Mouse (Mus musculus): ENCODE data around the gene Zfp712. TPM values are rescaled to one million over a fixed set of nuclear protein-coding genes. Genes with fewer than 3 reads are reported as not detected.

Gene Zfp712
- 1 to 10 TPM; 1.1 to 1.2 TPM for total RNA-seq (2021)
- long read RNA-seq, experiment 1, partial matches to known transcripts = 0 of 2 reads
- long read RNA-seq, experiment 1, other reads (novel, unspliced or antisense) = 0 of 2 reads
- long read RNA-seq, experiment 2 = 0 reads

DNA sequence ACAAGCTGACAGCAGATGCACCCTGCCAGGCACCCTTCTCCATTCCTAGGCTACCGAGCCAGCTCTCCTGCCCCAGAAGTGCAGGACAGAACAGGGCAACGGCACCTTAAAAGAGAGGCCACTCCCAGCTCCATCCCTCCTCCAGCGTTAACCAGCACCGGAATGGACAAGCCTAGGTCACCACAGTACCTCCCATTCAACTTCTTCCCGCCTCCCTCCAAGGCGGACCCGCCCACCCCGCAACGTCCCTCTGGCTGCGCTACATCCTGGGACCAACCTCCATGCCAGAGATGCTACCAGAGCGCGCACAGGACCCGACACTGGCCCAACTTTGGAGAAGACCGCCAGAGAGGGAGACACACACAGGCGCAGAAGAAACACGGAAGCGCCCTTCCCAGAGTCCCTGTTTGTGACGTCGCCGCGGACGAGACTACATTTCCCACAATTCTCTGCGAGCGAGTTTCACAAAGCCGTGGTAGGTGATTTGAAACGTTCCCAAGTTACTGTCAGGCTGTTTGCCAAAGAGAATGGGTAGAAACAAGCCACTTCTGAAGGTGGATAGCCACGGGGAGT is at the start of gene Zfp712:
TSS of gene Zfp712 (minus strand) at position 385 of the 573 bp plus-strand sequence.
- peak; percentile 93 for DNase-seq
- no peak for TF ChIP-seq CTCF (IDR thresholded peaks at IDR 0.05)
- peak within 1 kb of the TSS; percentile 94 for H3K27ac ChIP-seq
- intact Hi-C loops (cut with DNase I) = loop anchor here (1.0 to 2.0 kb wide), 2 partner anchors 20 to 48 kb away; partner anchors contain the start of gene Gm28557
- H3K4me3 ChIP-seq = peak within 1 kb of the TSS; percentile 79

GRCm38 (mm10) chr13:67108821-67109206 is 47.8 kb upstream of the Zfp712 start:
- DNase-seq = peak; percentile 41
- H3K27ac ChIP-seq = peak overlapping the region; percentile 95
- intact Hi-C loops (cut with DNase I) = loop anchor here (1.0 to 2.0 kb wide), 3 partner anchors 19 to 48 kb away; partner anchors contain the start of gene Zfp712

DNA sequence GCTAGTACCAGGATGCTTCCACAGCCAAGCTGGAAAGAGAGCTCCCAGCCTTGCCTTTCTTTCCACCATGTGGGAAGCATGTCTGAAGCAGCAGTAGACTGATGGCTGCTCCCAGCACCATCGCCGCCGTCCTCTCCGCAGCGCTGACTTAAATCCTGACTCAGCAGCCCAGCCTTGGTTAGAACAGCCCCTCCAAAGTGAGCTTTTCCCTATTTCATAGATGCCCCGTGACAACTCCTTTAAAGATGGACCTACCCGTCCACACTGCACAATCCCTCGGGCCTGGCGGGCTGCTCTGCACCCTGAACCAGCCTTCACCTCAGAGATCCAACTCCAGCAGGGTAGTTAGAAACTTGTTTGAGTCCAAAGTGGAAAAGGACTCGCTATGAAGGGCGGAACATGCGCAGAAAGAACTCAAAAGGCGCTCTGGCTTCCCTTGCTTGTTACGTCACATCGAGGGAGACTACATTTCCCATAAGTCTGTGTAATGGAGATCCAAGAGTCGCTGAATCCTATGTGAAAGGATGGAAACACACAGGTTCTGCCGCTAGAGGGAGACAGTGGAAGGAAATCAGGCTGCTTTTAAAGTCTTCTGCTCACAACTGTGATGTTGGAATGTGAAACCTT is 47.3 kb upstream of the Zfp712 start, which contains the start of gene Gm28557:
TSS of gene Gm28557 (minus strand) at position 411 of the 627 bp plus-strand sequence.
- peak; percentile 90 for TF ChIP-seq CTCF (IDR thresholded peaks at IDR 0.05)
- Histone ChIP-seq H3K27ac (peak within 1 kb of the TSS; percentile 95), H3K4me3 (peak within 1 kb of the TSS; percentile 82)
- intact Hi-C loops (cut with DNase I) = loop anchor here (1.0 to 2.0 kb wide), 3 partner anchors 20 to 48 kb away; partner anchors contain the start of gene Zfp712
- DNase-seq = peak; percentile 88

More at GRCm38 (mm10) chr13:67108821-67109206, 47.8 kb upstream of the Zfp712 start:
- peak overlapping the region; percentile 82 for H3K4me3 ChIP-seq
- TF ChIP-seq CTCF (IDR thresholded peaks at IDR 0.05) = peak; percentile 24; the same call in 1 of the 2 replicates

DNA sequence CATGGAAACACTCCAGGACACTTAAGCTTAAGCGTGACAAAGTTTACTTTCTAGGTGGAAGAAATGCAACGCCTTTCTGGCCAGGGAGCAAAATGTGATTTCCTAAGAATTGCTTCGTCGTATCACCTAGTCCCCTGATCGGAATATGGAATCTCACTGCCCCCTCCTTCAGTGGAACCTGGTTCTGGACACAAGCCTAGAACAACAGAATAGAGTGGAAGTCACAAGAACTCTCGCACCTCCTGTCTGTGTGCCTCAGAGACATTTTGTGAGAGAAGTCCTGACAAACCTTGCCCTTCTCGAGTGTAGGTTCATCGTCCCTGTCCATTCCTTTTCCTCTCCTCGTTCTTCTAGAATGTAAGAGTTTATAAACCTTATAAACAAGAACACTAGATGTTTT is 46.7 kb upstream of the Zfp712 start:
- Histone ChIP-seq H3K27ac (peak overlapping the region; percentile 95), H3K4me3 (peak overlapping the region; percentile 82)
- no peak for DNase-seq
- intact Hi-C loops (cut with DNase I) = loop anchor here (1.0 to 2.0 kb wide), 3 partner anchors 21 to 47 kb away; partner anchors contain the start of gene Zfp712
- TF ChIP-seq CTCF (IDR thresholded peaks at IDR 0.05) = no peak

GRCm38 (mm10) chr13:67097876-67098275 is 36.9 kb upstream of the Zfp712 start, which contains the start of gene Zfp708:
TSS of gene Zfp708 (minus strand) at chr13:67097976.
- TF ChIP-seq CTCF (IDR thresholded peaks at IDR 0.05) = no peak
- no peak within 1 kb of the TSS for H3K4me3 ChIP-seq
- intact Hi-C loops (cut with DNase I) = no loop called here
- no peak within 1 kb of the TSS for H3K27ac ChIP-seq
- DNase-seq = no peak

DNA sequence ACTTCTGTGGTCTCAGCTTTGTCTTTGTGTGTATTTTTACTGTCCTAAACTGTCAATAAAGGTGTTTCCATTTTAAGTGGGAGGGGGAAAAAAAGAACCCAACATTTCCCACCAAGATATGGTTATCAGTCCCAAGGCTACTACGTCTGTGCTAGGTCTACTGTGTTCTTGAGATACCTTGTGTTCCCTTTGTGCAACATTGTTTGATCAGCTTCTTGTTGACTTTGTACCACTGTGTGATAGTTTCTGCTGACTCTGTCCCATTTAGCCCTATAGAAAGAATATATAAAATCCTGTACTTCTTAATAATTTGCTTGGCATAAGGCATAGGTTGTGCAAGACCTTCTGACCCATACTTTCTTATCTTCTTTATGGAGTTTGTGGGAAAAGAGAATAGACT is 29.2 kb upstream of the Zfp712 start:
- no peak overlapping the region for H3K27ac ChIP-seq
- intact Hi-C loops (cut with DNase I) = no loop called here
- TF ChIP-seq CTCF (IDR thresholded peaks at IDR 0.05) = no peak
- no peak for DNase-seq
- H3K4me3 ChIP-seq = no peak overlapping the region

DNA sequence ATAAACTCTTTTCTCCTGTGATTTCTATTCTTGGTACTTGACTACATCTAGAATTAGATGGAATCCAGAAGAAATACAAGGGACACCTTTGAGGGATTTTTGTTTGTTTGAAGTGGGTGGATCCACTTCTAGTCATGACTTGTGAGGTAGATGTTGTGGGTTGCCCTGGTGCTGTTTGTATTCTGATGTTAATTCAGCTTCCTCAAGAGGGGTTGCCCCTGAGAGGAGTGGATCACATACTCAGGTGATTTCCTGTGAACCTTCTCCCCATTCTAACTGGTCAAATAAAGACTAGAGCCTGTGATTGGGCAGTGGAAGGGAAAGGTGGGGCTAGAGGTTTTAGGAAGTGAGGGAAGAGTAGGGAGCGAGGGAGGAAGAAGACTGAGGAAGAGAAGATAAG is 21.0 kb upstream of the Zfp712 start:
- TF ChIP-seq CTCF (IDR thresholded peaks at IDR 0.05) = no peak
- H3K4me3 ChIP-seq = peak overlapping the region; percentile 80
- peak overlapping the region; percentile 96 for H3K27ac ChIP-seq
- DNase-seq = no peak
- intact Hi-C loops (cut with DNase I) = loop anchor here (1.0 to 10.0 kb wide), 4 partner anchors 21 to 177 kb away; partner anchors contain the start of genes Gm10767, Gm28557 and Zfp712

DNA sequence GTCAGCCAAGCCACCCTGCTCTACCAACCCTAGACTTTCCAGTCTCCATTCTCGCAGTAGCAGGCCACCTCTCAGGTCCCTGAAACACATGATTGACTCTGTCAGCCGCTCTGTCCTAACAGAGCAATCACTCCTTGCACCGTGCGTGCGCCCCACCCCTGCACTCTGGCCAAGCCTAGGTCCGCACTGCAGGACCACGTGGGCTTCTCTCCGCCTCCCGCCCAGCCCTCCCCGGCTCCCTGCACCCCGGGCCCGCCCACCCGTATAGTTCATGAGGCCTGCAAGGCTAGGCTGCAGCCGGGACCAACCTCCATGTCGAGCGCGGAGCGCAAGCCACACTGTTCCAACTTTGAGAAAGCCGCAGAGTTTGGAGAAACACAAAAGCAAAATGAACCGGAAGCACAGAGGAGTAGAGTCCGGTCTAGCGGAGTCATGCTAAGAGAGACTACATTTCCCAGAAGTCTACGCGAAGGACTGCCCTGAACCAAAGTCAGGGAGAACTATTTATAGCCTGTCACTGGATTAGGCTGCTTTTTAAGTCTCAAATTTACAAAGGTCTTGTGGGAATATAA is 20.3 kb upstream of the Zfp712 start:
- peak; percentile 90 for DNase-seq
- Histone ChIP-seq H3K27ac (peak overlapping the region; percentile 96), H3K4me3 (peak overlapping the region; percentile 80)
- TF ChIP-seq CTCF (IDR thresholded peaks at IDR 0.05) = no peak
- intact Hi-C loops (cut with DNase I) = loop anchor here (1.0 to 10.0 kb wide), 4 partner anchors 20 to 176 kb away; partner anchors contain the start of genes Gm10767, Gm28557 and Zfp712

GRCm38 (mm10) chr13:67077244-67077643 is 16.3 kb upstream of the Zfp712 start:
- no peak for TF ChIP-seq CTCF (IDR thresholded peaks at IDR 0.05)
- no peak overlapping the region for H3K4me3 ChIP-seq
- DNase-seq = no peak
- intact Hi-C loops (cut with DNase I) = no loop called here
- no peak overlapping the region for H3K27ac ChIP-seq

- Histone ChIP-seq H3K4me3 (no peak overlapping the region), H3K27ac (no peak overlapping the region)
- intact Hi-C loops (cut with DNase I) = no loop called here
- TF ChIP-seq CTCF (IDR thresholded peaks at IDR 0.05) = no peak
- DNase-seq = no peak
Observed at GRCm38 (mm10) chr13:67072786-67073185, 11.8 kb upstream of the Zfp712 start.

- no peak for DNase-seq
- intact Hi-C loops (cut with DNase I) = no loop called here
- no peak overlapping the region for H3K4me3 ChIP-seq
- H3K27ac ChIP-seq = no peak overlapping the region
- no peak for TF ChIP-seq CTCF (IDR thresholded peaks at IDR 0.05)
Observed at GRCm38 (mm10) chr13:67065386-67065785, 4.4 kb upstream of the Zfp712 start.

DNA sequence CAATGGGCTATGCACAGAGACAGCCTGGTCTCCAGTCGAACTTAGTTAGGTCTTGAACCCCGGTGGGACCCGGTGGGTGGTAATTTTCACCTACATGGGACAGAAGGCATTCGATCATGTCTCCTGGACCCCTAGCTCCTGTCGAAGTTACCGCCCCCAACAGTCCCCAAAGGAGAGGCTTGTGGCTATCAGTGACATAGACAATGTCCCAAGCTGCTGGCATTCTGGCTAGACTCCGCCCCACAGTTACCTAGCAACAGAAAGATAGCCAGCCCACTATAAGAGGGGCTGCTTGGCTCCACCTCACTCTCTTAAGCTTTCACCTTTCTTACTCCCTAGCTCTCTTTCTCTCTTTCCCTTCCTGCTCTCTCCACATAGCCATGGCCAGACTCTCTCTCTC is 1.5 kb upstream of the Zfp712 start:
- no peak for DNase-seq
- no peak overlapping the region for H3K4me3 ChIP-seq
- no peak for TF ChIP-seq CTCF (IDR thresholded peaks at IDR 0.05)
- H3K27ac ChIP-seq = no peak overlapping the region
- intact Hi-C loops (cut with DNase I) = no loop called here

Data from gastrocnemius, adult 2 months (tissue).